Mouse (Mus musculus): ENCODE data around the gene Fam69b. TPM values are rescaled to one million over a fixed set of nuclear protein-coding genes. Genes with fewer than 3 reads are reported as not detected.
A peak's percentile ranks its signal among the peaks of the same experiment; 100 is the strongest.
"Not testable (repeated sequence)": the region's sequence is repeated elsewhere in the genome, so short reads cannot be mapped to it uniquely, and the experiment has no call there.

Fam69b gene
- polyA plus RNA-seq, 1 experiment from 2014 or later: 12.2 TPM

- H3K9me3 ChIP-seq (replicated peaks); H3K27ac ChIP-seq; H3K9ac ChIP-seq; H3K36me3 ChIP-seq; H3K4me3 ChIP-seq; H3K27me3 ChIP-seq; H3K4me2 ChIP-seq: not testable (repeated sequence)
- WGBS: 70% methylated on average over 1 of the region's 1 CpGs
- peaks cover 11% of the 10 kb centered on the region for H3K4me1 ChIP-seq (replicated peaks)
- ATAC-seq (replicated peaks; ENCODE audit: insufficient number of reproducible peaks, insufficient read depth, low FRiP score, low read depth): peak; percentile 14; the same call in 1 of the 2 replicates
These were observed 35.3 kb downstream of the Fam69b start for GRCm38 (mm10) chr2:26663551-26663950.

GRCm38 (mm10) chr2:26668746-26669145 is 40.5 kb downstream of the Fam69b start:
- H3K36me3 ChIP-seq: no peaks in the 10 kb centered on the region
- H3K9me3 ChIP-seq (replicated peaks): no peaks in the 10 kb centered on the region
- no peaks in the 10 kb centered on the region for H3K4me1 ChIP-seq (replicated peaks)
- no peak overlapping the region for H3K27ac ChIP-seq
- ATAC-seq (replicated peaks; ENCODE audit: insufficient number of reproducible peaks, insufficient read depth, low FRiP score, low read depth): no peak
- H3K4me3 ChIP-seq: no peak overlapping the region
- no peaks in the 10 kb centered on the region for H3K27me3 ChIP-seq
- H3K9ac ChIP-seq: no peak overlapping the region
- H3K4me2 ChIP-seq: no peak overlapping the region

- Histone ChIP-seq H3K4me1 (replicated peaks) (no peaks in the 10 kb centered on the region), H3K9me3 (replicated peaks) (no peaks in the 10 kb centered on the region), H3K4me3 (no peak within 1 kb of the TSS), H3K27me3 (no peaks in the 10 kb centered on the region), H3K36me3 (no peaks in the 10 kb centered on the region), H3K4me2 (no peak within 1 kb of the TSS), H3K27ac (no peak within 1 kb of the TSS), H3K9ac (no peak within 1 kb of the TSS)
- WGBS: 82% methylated on average over 3 of the region's 3 CpGs
- no peak for ATAC-seq (replicated peaks; ENCODE audit: insufficient number of reproducible peaks, insufficient read depth, low FRiP score, low read depth)
These were observed 42.9 kb downstream of the Fam69b start, which contains the start of gene Lcn4 for GRCm38 (mm10) chr2:26671182-26671581. Lcn4 (minus strand) TSS chr2:26671282.

MicroRNAs encoded within 50 kb of the gene (microRNA counts, 519-probe panel; counts per million panel counts)
- microRNA mmu-miR-126-3p: 4,435 counts per million, percentile 96 among the panel's probes with 10 or more counts
- 3,783 counts per million, percentile 89 among the panel's probes with 10 or more counts for microRNA mmu-miR-126-5p

Small RNA genes within 50 kb of the gene (microRNA-seq; reads per million reads assigned to microRNA genes)
- gene Mir126a (1.7 reads per million), gene Mir126b (not detected)

Other genes starting within 250 kb of the Fam69b start
- gene Snapc4, start 247.8 kb upstream of the Fam69b start, polyA plus RNA-seq (2015; fragmentation: Nextera tagmentation; extraction: Ambion mirVana): 16.8 and 19.6 TPM in 2 replicates
- gene Entr1, start 239.1 kb upstream of the Fam69b start, polyA plus RNA-seq (2015; fragmentation: Nextera tagmentation; extraction: Ambion mirVana): 72.3 and 82.9 TPM in 2 replicates
- gene Pmpca, start 239.1 kb upstream of the Fam69b start, polyA plus RNA-seq (2015; fragmentation: Nextera tagmentation; extraction: Ambion mirVana): 103 and 111 TPM in 2 replicates
- 14.3 and 16.7 TPM in 2 replicates for gene Inpp5e, start 219.3 kb upstream of the Fam69b start, polyA plus RNA-seq (2015; fragmentation: Nextera tagmentation; extraction: Ambion mirVana)
- gene Sec16a, start 183.2 kb upstream of the Fam69b start, polyA plus RNA-seq (2015; fragmentation: Nextera tagmentation; extraction: Ambion mirVana): 10.5 and 14.5 TPM in 2 replicates
- gene Notch1, start 111.8 kb upstream of the Fam69b start, polyA plus RNA-seq (2015; fragmentation: Nextera tagmentation; extraction: Ambion mirVana): 10.8 and 24.2 TPM in 2 replicates
- 159 and 197 TPM in 2 replicates for gene Egfl7, start 48.4 kb upstream of the Fam69b start, polyA plus RNA-seq (2015; fragmentation: Nextera tagmentation; extraction: Ambion mirVana)
- gene Gm20532, start 41.8 kb upstream of the Fam69b start, polyA plus RNA-seq (2015; fragmentation: Nextera tagmentation; extraction: Ambion mirVana): not detected in 2 replicates
- 19.9 and 26.3 TPM in 2 replicates for gene Agpat2, start 24.0 kb upstream of the Fam69b start, polyA plus RNA-seq (2015; fragmentation: Nextera tagmentation; extraction: Ambion mirVana)
- gene Lcn4, start 42.8 kb downstream of the Fam69b start, polyA plus RNA-seq (2015; fragmentation: Nextera tagmentation; extraction: Ambion mirVana): not detected in 2 replicates
- not detected in 2 replicates for gene Abo, start 236.5 kb downstream of the Fam69b start, polyA plus RNA-seq (2015; fragmentation: Nextera tagmentation; extraction: Ambion mirVana)